Mouse (Mus musculus) R1 (cell line): ENCODE measurements around the gene Atp5h.

ENCODE experiments used
- DNase-seq: peaks from one replicate; pipeline ENCODE4 v3.0.0-alpha.2; 2018; ENCODE audit warnings: low read depth, low spot score

The Atp5h gene

GRCm38 (mm10) chr11:115437571-115438122, 17.9 kb upstream of the Atp5h start:
- no peak for DNase-seq

DNA sequence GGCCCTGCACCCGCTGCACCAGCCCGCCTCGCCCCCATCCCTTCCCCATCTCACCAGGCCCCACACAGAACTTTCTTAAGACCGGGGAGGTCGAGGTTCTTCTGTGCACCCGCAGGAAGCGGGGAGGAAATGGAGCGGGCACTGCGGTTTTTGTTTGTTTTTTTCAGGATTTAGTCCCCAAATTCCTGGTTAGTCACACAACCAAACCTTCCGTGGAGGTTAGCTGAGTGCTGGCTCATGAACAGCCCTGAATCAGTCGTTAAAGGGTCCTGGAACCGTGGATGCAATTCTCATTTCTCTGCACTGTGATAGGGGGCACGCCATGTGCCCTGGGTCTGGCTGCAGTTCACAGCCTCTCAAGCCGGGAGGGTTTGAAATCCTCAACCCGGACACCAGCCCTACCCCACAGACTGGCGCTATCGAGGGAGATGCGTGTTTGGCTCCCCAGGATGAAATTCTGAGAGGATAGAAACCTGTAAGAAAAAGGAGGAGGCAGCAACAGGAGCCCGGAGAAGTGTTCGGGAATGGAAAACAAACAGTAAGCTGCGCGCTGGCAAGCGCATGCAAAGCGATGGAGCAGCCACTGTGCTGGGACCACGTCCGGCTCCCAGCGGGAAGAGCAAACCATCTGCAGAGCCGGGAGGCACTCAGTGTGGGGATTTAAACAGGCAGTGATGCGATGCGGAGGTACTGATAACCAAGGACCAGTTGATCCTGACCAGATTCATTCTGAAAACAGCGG, 16.0 kb upstream of the Atp5h start:
- DNase-seq = peak; percentile 68

GRCm38 (mm10) chr11:115433342-115433741, 13.6 kb upstream of the Atp5h start:
- no peak for DNase-seq

DNA sequence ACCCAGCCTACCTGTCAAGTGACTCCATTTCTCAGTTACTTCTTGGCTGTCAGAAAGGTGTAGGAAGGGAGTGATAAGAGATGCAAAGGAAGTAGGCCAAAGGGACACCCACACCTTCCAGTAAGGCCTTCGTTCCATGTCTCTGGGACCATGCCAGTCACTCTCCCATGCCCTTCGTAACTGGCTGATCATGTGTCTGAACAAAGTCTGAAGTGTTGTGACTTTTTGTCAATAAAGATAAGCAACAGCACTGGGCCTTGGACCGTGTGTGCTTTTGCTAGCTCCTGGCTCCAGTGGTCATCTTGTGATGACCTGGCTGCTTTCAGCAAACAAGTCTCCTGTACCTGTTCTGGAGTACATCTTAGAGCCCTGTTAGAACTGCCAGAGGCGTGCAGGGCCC, 13.1 kb upstream of the Atp5h start:
- DNase-seq = no peak

GRCm38 (mm10) chr11:115430561-115430960, 10.8 kb upstream of the Atp5h start:
- no peak for DNase-seq

- DNase-seq = no peak
These were observed 9.5 kb upstream of the Atp5h start for GRCm38 (mm10) chr11:115429307-115429706.

DNA sequence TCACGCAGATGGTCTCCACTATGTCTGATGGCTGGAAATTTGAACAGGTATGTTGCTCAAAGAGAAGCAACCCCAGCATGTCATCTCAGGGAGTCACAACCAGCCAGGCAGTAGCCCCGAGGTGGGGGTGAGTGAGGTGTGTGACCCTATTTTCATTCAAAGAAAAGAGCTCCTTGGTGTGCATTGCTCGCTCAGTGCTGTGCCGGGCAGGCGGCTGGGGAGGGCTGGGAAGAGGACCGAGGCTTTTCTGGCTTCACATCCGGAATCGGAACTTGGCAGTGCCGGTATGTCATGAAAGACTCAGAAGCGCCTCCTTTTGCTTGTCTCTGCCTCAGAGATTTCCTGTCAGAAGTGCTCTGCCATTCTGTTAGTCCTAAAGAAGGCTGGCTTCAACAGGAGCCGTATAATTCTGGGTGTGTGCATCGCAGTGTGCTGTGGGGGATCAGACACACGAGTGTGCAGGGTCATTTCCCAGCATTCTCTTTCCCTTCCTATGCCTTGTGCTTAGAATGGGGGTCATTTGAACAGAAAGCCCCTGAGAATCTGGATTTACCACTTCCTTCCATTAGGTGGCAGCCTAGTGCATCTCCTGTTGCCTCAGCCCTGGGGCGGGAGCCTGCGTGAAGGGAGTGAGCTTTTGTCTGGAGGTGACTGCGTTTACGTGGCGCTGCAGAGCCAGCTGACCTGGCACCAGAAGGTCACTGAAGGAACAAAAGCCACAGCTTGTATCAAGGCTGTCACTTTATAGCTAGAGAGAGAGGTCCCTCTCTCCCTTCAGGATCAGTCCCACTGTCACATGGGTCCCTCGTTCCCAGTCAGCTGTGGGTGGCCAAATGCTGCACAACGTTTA, 7.9 kb upstream of the Atp5h start:
- DNase-seq = peak; percentile 93

GRCm38 (mm10) chr11:115425671-115426070, 5.9 kb upstream of the Atp5h start:
- no peak for DNase-seq

DNA sequence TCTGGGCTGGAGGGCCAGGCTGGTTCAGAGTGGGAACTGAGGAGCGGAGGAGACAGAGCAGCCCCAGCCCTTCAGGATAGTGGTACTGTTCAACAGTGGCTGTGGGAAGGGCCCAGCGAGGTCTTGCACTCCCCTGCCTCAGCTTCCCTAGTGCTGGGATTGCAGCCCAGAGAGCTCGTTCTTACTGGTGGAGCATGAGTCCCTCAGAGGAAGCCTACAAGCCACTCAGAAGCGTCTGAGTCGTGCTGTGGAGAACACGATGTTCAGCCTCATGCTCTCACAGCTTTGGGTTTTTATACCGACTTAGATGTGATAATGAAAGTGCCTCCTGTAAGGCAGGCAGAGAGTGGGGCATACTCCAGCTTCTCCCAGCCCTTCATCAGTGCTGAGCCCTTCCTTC, 4.9 kb upstream of the Atp5h start:
- no peak for DNase-seq

- DNase-seq = no peak
These were observed 3.3 kb upstream of the Atp5h start for GRCm38 (mm10) chr11:115423091-115423490.

GRCm38 (mm10) chr11:115421972-115422371, 2.2 kb upstream of the Atp5h start:
- DNase-seq = peak; percentile 26

DNA sequence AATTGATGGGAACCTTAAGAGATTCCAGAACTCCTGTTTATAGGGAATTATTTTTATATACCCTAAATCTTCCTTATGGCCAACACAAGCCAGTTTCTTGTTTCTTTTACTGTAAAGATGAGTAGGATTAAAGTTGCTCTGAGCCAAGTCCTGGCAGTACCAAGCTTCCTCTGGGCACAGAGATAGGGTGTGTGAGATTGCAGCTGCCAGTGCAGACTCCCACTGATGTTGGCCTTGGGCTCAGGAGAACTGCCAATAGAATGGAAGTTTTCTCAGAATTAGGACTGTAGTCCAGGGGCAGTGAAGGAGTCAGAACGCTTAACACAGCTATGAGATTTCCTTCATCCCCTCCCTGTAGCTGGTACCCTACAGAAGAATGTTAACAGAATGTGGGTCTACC, 1.6 kb upstream of the Atp5h start:
- no peak for DNase-seq

- peak; percentile 44 for DNase-seq
These were observed 801 bp upstream of the Atp5h start for GRCm38 (mm10) chr11:115420336-115421190.

- DNase-seq = peak; percentile 97
These were observed 10.2 kb downstream of the Atp5h start for GRCm38 (mm10) chr11:115409556-115409955.

- DNase-seq = peak; percentile 63
These were observed 11.4 kb downstream of the Atp5h start for GRCm38 (mm10) chr11:115408266-115408920.

GRCm38 (mm10) chr11:115406858-115407401, 12.8 kb downstream of the Atp5h start:
- peak; percentile 73 for DNase-seq

- DNase-seq = no peak
These were observed 14.0 kb downstream of the Atp5h start for GRCm38 (mm10) chr11:115405723-115406122.

GRCm38 (mm10) chr11:115403338-115404124, 16.2 kb downstream of the Atp5h start, which contains the start of gene Mrpl58:
Gene Mrpl58, plus strand, starts transcription at chr11:115403752.
- peak; percentile 90 for DNase-seq

- DNase-seq = no peak
These were observed 19.0 kb downstream of the Atp5h start for GRCm38 (mm10) chr11:115400630-115401391.
